Mouse (Mus musculus): Measurements from ENCODE around the gene Rtp3. TPM values are rescaled to one million over a fixed set of nuclear protein-coding genes. Genes with fewer than 3 reads are reported as not detected.

Rtp3 gene
- total and polyA plus RNA-seq, 2 experiments from 2014 or later = 1.4 TPM; not detected in 1

DNA sequence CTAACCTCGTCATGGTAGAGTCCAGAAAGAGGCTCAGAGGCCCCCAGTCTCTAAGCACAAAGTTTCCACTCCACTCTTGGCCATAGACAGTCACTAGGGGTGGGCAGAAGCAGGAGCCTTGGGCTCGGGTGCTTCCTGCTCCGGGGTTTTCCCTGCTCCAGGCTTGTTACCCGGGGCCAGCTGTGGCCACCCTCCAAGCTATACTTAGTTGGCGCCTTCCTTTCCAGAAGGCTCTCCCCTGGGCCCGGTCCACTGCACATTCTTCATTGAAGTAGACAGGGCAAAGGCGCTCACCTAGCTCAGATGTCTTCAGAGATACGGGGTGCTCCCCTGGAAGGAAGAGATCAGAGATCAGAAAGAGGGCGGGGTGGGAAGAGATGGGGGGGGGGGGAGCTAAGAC lies 21.2 kb upstream of the Rtp3 start:
- H3K27me3 ChIP-seq (ENCODE audit: insufficient read depth, low read length) = no peaks in the 10 kb centered on the region
- H3K4me2 ChIP-seq (ENCODE audit: low read depth, low read length) = no peak overlapping the region
- no peak overlapping the region for H3K4me3 ChIP-seq (ENCODE audit: low read length)
- 77% methylated on average over 9 of the region's 9 CpGs for WGBS
- no peak overlapping the region for H3K9ac ChIP-seq (replicated peaks; ENCODE audit: low read length)
- no peak overlapping the region for H3K27ac ChIP-seq
- H3K36me3 ChIP-seq (ENCODE audit: insufficient read depth, low read length) = no peaks in the 10 kb centered on the region
- no peak for TF ChIP-seq CTCF (IDR thresholded peaks at IDR 0.05; ENCODE audit: low read depth)
- no peaks in the 10 kb centered on the region for H3K9me3 ChIP-seq (ENCODE audit: low read length)
- no peak for ATAC-seq
- DNase-seq (ENCODE audit: low spot score) = no peak
- H3K4me1 ChIP-seq (ENCODE audit: insufficient read depth, low read length) = no peaks in the 10 kb centered on the region

DNA sequence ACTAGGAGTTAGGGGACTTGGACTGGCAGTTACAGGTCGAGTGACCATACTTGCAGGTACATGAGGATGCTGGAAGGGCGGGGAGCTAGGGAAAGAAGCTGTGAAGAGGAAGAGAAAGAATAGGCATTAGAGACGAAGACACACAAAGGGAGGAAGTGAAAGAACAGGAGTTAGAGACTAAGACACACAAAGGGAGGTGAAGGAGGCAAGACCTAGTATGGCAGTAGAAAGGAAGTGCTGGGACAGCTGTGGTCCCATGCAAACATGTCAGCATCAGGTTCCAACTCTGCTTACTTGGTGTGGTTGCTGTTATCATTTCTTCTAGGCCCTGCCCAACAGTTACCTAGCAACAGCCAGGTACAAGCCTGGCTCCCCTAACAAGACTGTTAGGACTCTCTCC lies 19.4 kb upstream of the Rtp3 start:
- no peaks in the 10 kb centered on the region for H3K4me1 ChIP-seq (ENCODE audit: insufficient read depth, low read length)
- no peak overlapping the region for H3K9ac ChIP-seq (replicated peaks; ENCODE audit: low read length)
- no peak overlapping the region for H3K4me3 ChIP-seq (ENCODE audit: low read length)
- no peaks in the 10 kb centered on the region for H3K36me3 ChIP-seq (ENCODE audit: insufficient read depth, low read length)
- no peak for TF ChIP-seq CTCF (IDR thresholded peaks at IDR 0.05; ENCODE audit: low read depth)
- H3K27me3 ChIP-seq (ENCODE audit: insufficient read depth, low read length) = no peaks in the 10 kb centered on the region
- WGBS = 72% methylated on average over 3 of the region's 3 CpGs
- ATAC-seq (no peak), DNase-seq (ENCODE audit: low spot score) (no peak)
- no peaks in the 10 kb centered on the region for H3K9me3 ChIP-seq (ENCODE audit: low read length)
- no peak overlapping the region for H3K4me2 ChIP-seq (ENCODE audit: low read depth, low read length)
- no peak overlapping the region for H3K27ac ChIP-seq

GRCm38 (mm10) chr9:111006544-111006943 lies 16.2 kb upstream of the Rtp3 start:
- H3K4me1 ChIP-seq (ENCODE audit: insufficient read depth, low read length) = no peaks in the 10 kb centered on the region

GRCm38 (mm10) chr9:111003279-111003678 lies 12.9 kb upstream of the Rtp3 start:
- no peak overlapping the region for H3K27ac ChIP-seq
- H3K36me3 ChIP-seq (ENCODE audit: insufficient read depth, low read length) = no peaks in the 10 kb centered on the region
- TF ChIP-seq CTCF (IDR thresholded peaks at IDR 0.05; ENCODE audit: low read depth) = no peak
- 91% methylated on average over 9 of the region's 9 CpGs for WGBS
- H3K4me3 ChIP-seq (ENCODE audit: low read length) = no peak overlapping the region
- no peak overlapping the region for H3K4me2 ChIP-seq (ENCODE audit: low read depth, low read length)
- no peaks in the 10 kb centered on the region for H3K27me3 ChIP-seq (ENCODE audit: insufficient read depth, low read length)
- ATAC-seq (no peak), DNase-seq (ENCODE audit: low spot score) (no peak)
- no peak overlapping the region for H3K9ac ChIP-seq (replicated peaks; ENCODE audit: low read length)
- H3K9me3 ChIP-seq (ENCODE audit: low read length) = no peaks in the 10 kb centered on the region
- no peaks in the 10 kb centered on the region for H3K4me1 ChIP-seq (ENCODE audit: insufficient read depth, low read length)

More at GRCm38 (mm10) chr9:111006544-111006943, 16.2 kb upstream of the Rtp3 start:
- H3K36me3 ChIP-seq (ENCODE audit: insufficient read depth, low read length) = no peaks in the 10 kb centered on the region
- 93% methylated on average over 2 of the region's 2 CpGs for WGBS
- H3K27ac ChIP-seq = no peak overlapping the region
- H3K4me2 ChIP-seq (ENCODE audit: low read depth, low read length) = no peak overlapping the region
- ATAC-seq = no peak
- no peak for TF ChIP-seq CTCF (IDR thresholded peaks at IDR 0.05; ENCODE audit: low read depth)
- H3K27me3 ChIP-seq (ENCODE audit: insufficient read depth, low read length) = no peaks in the 10 kb centered on the region
- H3K9ac ChIP-seq (replicated peaks; ENCODE audit: low read length) = no peak overlapping the region
- no peaks in the 10 kb centered on the region for H3K9me3 ChIP-seq (ENCODE audit: low read length)
- no peak overlapping the region for H3K4me3 ChIP-seq (ENCODE audit: low read length)
- DNase-seq (ENCODE audit: low spot score) = no peak

DNA sequence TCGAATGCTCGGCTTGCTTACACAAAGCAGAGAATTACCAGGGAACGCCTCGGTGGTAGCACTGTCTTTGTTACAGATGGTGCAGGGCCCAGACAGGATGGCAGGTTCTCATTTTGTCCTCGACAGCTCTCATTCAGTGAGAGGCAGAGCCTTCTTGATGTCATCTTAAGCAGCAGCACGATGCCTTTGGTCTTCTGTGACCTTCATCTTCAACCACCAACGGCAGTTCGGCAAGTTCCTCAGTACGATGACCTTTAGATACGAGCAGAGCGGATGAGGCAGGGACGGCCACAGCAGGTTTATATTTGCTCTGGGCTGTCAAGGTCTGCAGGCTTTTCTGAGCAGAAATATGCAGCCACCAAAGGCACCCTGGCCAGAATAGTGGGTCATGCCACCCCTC lies 11.2 kb upstream of the Rtp3 start:
- DNase-seq (ENCODE audit: low spot score) (no peak), ATAC-seq (no peak)
- Histone ChIP-seq H3K36me3 (ENCODE audit: insufficient read depth, low read length) (no peaks in the 10 kb centered on the region), H3K9me3 (ENCODE audit: low read length) (no peaks in the 10 kb centered on the region), H3K4me2 (ENCODE audit: low read depth, low read length) (no peak overlapping the region), H3K4me3 (ENCODE audit: low read length) (no peak overlapping the region), H3K27ac (no peak overlapping the region), H3K9ac (replicated peaks; ENCODE audit: low read length) (no peak overlapping the region), H3K4me1 (ENCODE audit: insufficient read depth, low read length) (no peaks in the 10 kb centered on the region), H3K27me3 (ENCODE audit: insufficient read depth, low read length) (no peaks in the 10 kb centered on the region)
- no peak for TF ChIP-seq CTCF (IDR thresholded peaks at IDR 0.05; ENCODE audit: low read depth)
- 71% methylated on average over 12 of the region's 12 CpGs for WGBS

- 74% methylated on average over 10 of the region's 10 CpGs for WGBS
- Histone ChIP-seq H3K36me3 (ENCODE audit: insufficient read depth, low read length) (no peaks in the 10 kb centered on the region), H3K27ac (no peak overlapping the region), H3K27me3 (ENCODE audit: insufficient read depth, low read length) (no peaks in the 10 kb centered on the region), H3K4me3 (ENCODE audit: low read length) (no peak overlapping the region), H3K9ac (replicated peaks; ENCODE audit: low read length) (no peak overlapping the region), H3K4me2 (ENCODE audit: low read depth, low read length) (no peak overlapping the region), H3K9me3 (ENCODE audit: low read length) (no peaks in the 10 kb centered on the region), H3K4me1 (ENCODE audit: insufficient read depth, low read length) (no peaks in the 10 kb centered on the region)
- ATAC-seq (no peak), DNase-seq (ENCODE audit: low spot score) (no peak)
- no peak for TF ChIP-seq CTCF (IDR thresholded peaks at IDR 0.05; ENCODE audit: low read depth)
Measured at GRCm38 (mm10) chr9:110999856-111000255, 9.5 kb upstream of the Rtp3 start.

- Histone ChIP-seq H3K9me3 (ENCODE audit: low read length) (no peaks in the 10 kb centered on the region), H3K4me3 (ENCODE audit: low read length) (no peak overlapping the region), H3K9ac (replicated peaks; ENCODE audit: low read length) (no peak overlapping the region), H3K36me3 (ENCODE audit: insufficient read depth, low read length) (no peaks in the 10 kb centered on the region), H3K27me3 (ENCODE audit: insufficient read depth, low read length) (no peaks in the 10 kb centered on the region), H3K27ac (no peak overlapping the region), H3K4me1 (ENCODE audit: insufficient read depth, low read length) (no peaks in the 10 kb centered on the region), H3K4me2 (ENCODE audit: low read depth, low read length) (no peak overlapping the region)
- WGBS = 80% methylated on average over 2 of the region's 2 CpGs
- ATAC-seq = no peak
- DNase-seq (ENCODE audit: low spot score) = no peak
- no peak for TF ChIP-seq CTCF (IDR thresholded peaks at IDR 0.05; ENCODE audit: low read depth)
Measured at GRCm38 (mm10) chr9:110999056-110999455, 8.7 kb upstream of the Rtp3 start.

Measured in hindbrain, postnatal 0 days (tissue).